Mouse (Mus musculus): ENCODE data around the gene Fbxl17.

GRCm38 (mm10) chr17:63462512-63462911 lies 37.3 kb downstream of the Fbxl17 start:
- TF ChIP-seq CTCF (IDR thresholded peaks at IDR 0.05) (no peak), POLR2A (IDR thresholded peaks at IDR 0.05; ENCODE audit: insufficient read depth, low read depth, low read length) (no peak), EP300 (IDR thresholded peaks at IDR 0.05; ENCODE audit: insufficient read depth, low read depth, low read length) (no peak)
